Mouse (Mus musculus): ENCODE results near the gene Cpne4. TPM values are rescaled to one million over a fixed set of nuclear protein-coding genes. Genes with fewer than 3 reads are reported as not detected.

Gene Cpne4
- polyA plus RNA-seq, 1 experiment, result 0.56 TPM

- TF ChIP-seq POLR2A (IDR thresholded peaks at IDR 0.05; ENCODE audit: low read depth, low read length) (no peak), CTCF (IDR thresholded peaks at IDR 0.05; ENCODE audit: borderline replicate concordance, insufficient read depth, low read length) (no peak)
- Histone ChIP-seq H3K27ac (ENCODE audit: insufficient read depth, low read length) (no peak overlapping the region), H3K4me3 (ENCODE audit: insufficient read depth, low read length) (no peak overlapping the region), H3K4me1 (ENCODE audit: control insufficient read depth, insufficient read depth, low read length) (no peaks in the 10 kb centered on the region)
Observed at GRCm38 (mm10) chr9:104659758-104660157, 112.7 kb downstream of the Cpne4 start.

GRCm38 (mm10) chr9:104676665-104677064 is 129.6 kb downstream of the Cpne4 start:
- TF ChIP-seq CTCF (IDR thresholded peaks at IDR 0.05; ENCODE audit: borderline replicate concordance, insufficient read depth, low read length) (0 out of 2 replicates have a peak, but pooled peaks have one; percentile 2), POLR2A (IDR thresholded peaks at IDR 0.05; ENCODE audit: low read depth, low read length) (no peak)
- Histone ChIP-seq H3K4me1 (ENCODE audit: control insufficient read depth, insufficient read depth, low read length) (peaks cover 1% of the 10 kb centered on the region; the same call in 1 of the 2 replicates), H3K27ac (ENCODE audit: insufficient read depth, low read length) (no peak overlapping the region), H3K4me3 (ENCODE audit: insufficient read depth, low read length) (no peak overlapping the region)

GRCm38 (mm10) chr9:104678571-104678970 is 131.5 kb downstream of the Cpne4 start:
- no peaks in the 10 kb centered on the region for H3K4me1 ChIP-seq (ENCODE audit: control insufficient read depth, insufficient read depth, low read length)
- H3K27ac ChIP-seq (ENCODE audit: insufficient read depth, low read length), result no peak overlapping the region
- TF ChIP-seq CTCF (IDR thresholded peaks at IDR 0.05; ENCODE audit: borderline replicate concordance, insufficient read depth, low read length), result no peak
- no peak for TF ChIP-seq POLR2A (IDR thresholded peaks at IDR 0.05; ENCODE audit: low read depth, low read length)
- H3K4me3 ChIP-seq (ENCODE audit: insufficient read depth, low read length), result no peak overlapping the region

GRCm38 (mm10) chr9:104687051-104687450 is 140.0 kb downstream of the Cpne4 start:
- H3K4me1 ChIP-seq (ENCODE audit: control insufficient read depth, insufficient read depth, low read length), result no peaks in the 10 kb centered on the region
- H3K4me3 ChIP-seq (ENCODE audit: insufficient read depth, low read length), result no peak overlapping the region
- no peak overlapping the region for H3K27ac ChIP-seq (ENCODE audit: insufficient read depth, low read length)
- no peak for TF ChIP-seq CTCF (IDR thresholded peaks at IDR 0.05; ENCODE audit: borderline replicate concordance, insufficient read depth, low read length)
- TF ChIP-seq POLR2A (IDR thresholded peaks at IDR 0.05; ENCODE audit: low read depth, low read length), result no peak

GRCm38 (mm10) chr9:104693145-104693544 is 146.1 kb downstream of the Cpne4 start:
- Histone ChIP-seq H3K4me3 (ENCODE audit: insufficient read depth, low read length) (no peak overlapping the region), H3K4me1 (ENCODE audit: control insufficient read depth, insufficient read depth, low read length) (no peaks in the 10 kb centered on the region), H3K27ac (ENCODE audit: insufficient read depth, low read length) (no peak overlapping the region)
- TF ChIP-seq CTCF (IDR thresholded peaks at IDR 0.05; ENCODE audit: borderline replicate concordance, insufficient read depth, low read length) (no peak), POLR2A (IDR thresholded peaks at IDR 0.05; ENCODE audit: low read depth, low read length) (no peak)

- no peak overlapping the region for H3K4me3 ChIP-seq (ENCODE audit: insufficient read depth, low read length)
- no peak for TF ChIP-seq CTCF (IDR thresholded peaks at IDR 0.05; ENCODE audit: borderline replicate concordance, insufficient read depth, low read length)
- no peak for TF ChIP-seq POLR2A (IDR thresholded peaks at IDR 0.05; ENCODE audit: low read depth, low read length)
- no peak overlapping the region for H3K27ac ChIP-seq (ENCODE audit: insufficient read depth, low read length)
- H3K4me1 ChIP-seq (ENCODE audit: control insufficient read depth, insufficient read depth, low read length), result no peaks in the 10 kb centered on the region
Observed at GRCm38 (mm10) chr9:104710831-104711230, 163.7 kb downstream of the Cpne4 start.

GRCm38 (mm10) chr9:104725311-104725710 is 178.2 kb downstream of the Cpne4 start:
- H3K27ac ChIP-seq (ENCODE audit: insufficient read depth, low read length), result no peak overlapping the region
- H3K4me3 ChIP-seq (ENCODE audit: insufficient read depth, low read length), result no peak overlapping the region
- TF ChIP-seq CTCF (IDR thresholded peaks at IDR 0.05; ENCODE audit: borderline replicate concordance, insufficient read depth, low read length) (no peak), POLR2A (IDR thresholded peaks at IDR 0.05; ENCODE audit: low read depth, low read length) (no peak)
- H3K4me1 ChIP-seq (ENCODE audit: control insufficient read depth, insufficient read depth, low read length), result no peaks in the 10 kb centered on the region

- H3K4me3 ChIP-seq (ENCODE audit: insufficient read depth, low read length), result no peak overlapping the region
- no peak for TF ChIP-seq POLR2A (IDR thresholded peaks at IDR 0.05; ENCODE audit: low read depth, low read length)
- TF ChIP-seq CTCF (IDR thresholded peaks at IDR 0.05; ENCODE audit: borderline replicate concordance, insufficient read depth, low read length), result no peak
- no peaks in the 10 kb centered on the region for H3K4me1 ChIP-seq (ENCODE audit: control insufficient read depth, insufficient read depth, low read length)
- no peak overlapping the region for H3K27ac ChIP-seq (ENCODE audit: insufficient read depth, low read length)
Observed at GRCm38 (mm10) chr9:104742661-104743380, 195.7 kb downstream of the Cpne4 start.

GRCm38 (mm10) chr9:104755519-104755918 is 208.4 kb downstream of the Cpne4 start:
- Histone ChIP-seq H3K4me1 (ENCODE audit: control insufficient read depth, insufficient read depth, low read length) (no peaks in the 10 kb centered on the region), H3K27ac (ENCODE audit: insufficient read depth, low read length) (no peak overlapping the region), H3K4me3 (ENCODE audit: insufficient read depth, low read length) (no peak overlapping the region)
- TF ChIP-seq CTCF (IDR thresholded peaks at IDR 0.05; ENCODE audit: borderline replicate concordance, insufficient read depth, low read length) (no peak), POLR2A (IDR thresholded peaks at IDR 0.05; ENCODE audit: low read depth, low read length) (no peak)

- H3K4me3 ChIP-seq (ENCODE audit: insufficient read depth, low read length), result no peak overlapping the region
- no peak overlapping the region for H3K27ac ChIP-seq (ENCODE audit: insufficient read depth, low read length)
- no peaks in the 10 kb centered on the region for H3K4me1 ChIP-seq (ENCODE audit: control insufficient read depth, insufficient read depth, low read length)
- TF ChIP-seq CTCF (IDR thresholded peaks at IDR 0.05; ENCODE audit: borderline replicate concordance, insufficient read depth, low read length) (no peak), POLR2A (IDR thresholded peaks at IDR 0.05; ENCODE audit: low read depth, low read length) (no peak)
Observed at GRCm38 (mm10) chr9:104760031-104760430, 212.9 kb downstream of the Cpne4 start.
